Mouse (Mus musculus) kidney, embryonic 14.5 days (tissue): ENCODE measurements at regions not wholly inside any gene's neighbourhood (a gene's known extent, or its start where the extent isn't known, plus 50 kb on each side); places are given as distances from the start of the nearest gene placed in this dataset.

Experiments
- ATAC-seq: fragments of 200-750 bp; cut with Nextera tagmentation; 2 replicates; pipeline ENCODE4 v1.8.0; 2017; ENCODE audit warnings: moderate number of reproducible peaks, mild to moderate bottlenecking, moderate TSS enrichment, moderate library complexity; ENCODE audit not compliant: low FRiP score, low TSS enrichment
- H3K27ac ChIP-seq: fragments of 300-500 bp; sonication (generic); 2 replicates; pipeline ENCODE4 v1.5.1; 2014; ENCODE audit warnings: low read depth, mild to moderate bottlenecking, low read length, moderate library complexity, mixed read lengths
- H3K27me3 ChIP-seq: fragments of 300-500 bp; sonication (generic); 2 replicates; pipeline ENCODE4 v1.6.1; 2014; ENCODE audit warnings: mild to moderate bottlenecking, low read length; ENCODE audit not compliant: control insufficient read depth, insufficient read depth
- H3K36me3 ChIP-seq: fragments of 300-500 bp; sonication (generic); 2 replicates; pipeline ENCODE4 v1.6.1; 2014; ENCODE audit warnings: low read length, mixed read lengths; ENCODE audit not compliant: control insufficient read depth, insufficient read depth
- H3K4me1 ChIP-seq: fragments of 300-500 bp; sonication (generic); 2 replicates; pipeline ENCODE4 v1.6.1; 2014; ENCODE audit warnings: low read length, mixed read lengths; ENCODE audit not compliant: control insufficient read depth, insufficient read depth
- H3K4me2 ChIP-seq: fragments of 300-500 bp; sonication (generic); replicated peaks from 2 replicates; pipeline ENCODE4 v1.6.1; 2014; ENCODE audit warnings: low read depth, mild to moderate bottlenecking, low read length
- H3K4me3 ChIP-seq: fragments of 300-500 bp; sonication (generic); 2 replicates; pipeline ENCODE4 v1.5.1; 2014; ENCODE audit warnings: mild to moderate bottlenecking, low read length
- H3K9ac ChIP-seq: fragments of 300-500 bp; sonication (generic); 2 replicates; pipeline ENCODE4 v1.6.1; 2014; ENCODE audit warnings: low read depth, mild to moderate bottlenecking, low read length, moderate library complexity
- H3K9me3 ChIP-seq: fragments of 300-500 bp; sonication (generic); 2 replicates; pipeline ENCODE4 v1.6.1; 2016; ENCODE audit warnings: low read length; ENCODE audit not compliant: control insufficient read depth
- WGBS: fragments of 180-500 bp; shearing (Covaris S2); extraction: QIAGEN DNeasy Blood & Tissue Kit; methylation state at CpG from one replicate; pipeline ENCODE4 v1.1.7; 2014; 5-methylcytosine and 5-hydroxymethylcytosine counted together

- no peaks in the 10 kb centered on the region for H3K9me3 ChIP-seq
- H3K36me3 ChIP-seq, result no peaks in the 10 kb centered on the region
- H3K9ac ChIP-seq, result no peak overlapping the region
- no peaks in the 10 kb centered on the region for H3K27me3 ChIP-seq
- 71% methylated on average over 9 of the region's 9 CpGs for WGBS
- ATAC-seq, result no peak
- no peak overlapping the region for H3K4me2 ChIP-seq
- no peak overlapping the region for H3K27ac ChIP-seq
- H3K4me1 ChIP-seq, result peaks cover 3% of the 10 kb centered on the region; the same call in 1 of the 2 replicates
- H3K4me3 ChIP-seq, result no peak overlapping the region
These were observed 52.2 kb downstream of the Rhob start for GRCm38 (mm10) chr12:8447612-8448011.

GRCm38 (mm10) chr12:8447025-8447424, 52.8 kb downstream of the Rhob start:
- H3K9me3 ChIP-seq, result no peaks in the 10 kb centered on the region
- H3K27ac ChIP-seq, result no peak overlapping the region
- ATAC-seq, result peak; percentile 77

GRCm38 (mm10) chr12:8444975-8445853, 54.6 kb downstream of the Rhob start:
- H3K4me2 ChIP-seq, result no peak overlapping the region
- H3K27ac ChIP-seq, result no peak overlapping the region
- H3K9ac ChIP-seq, result no peak overlapping the region
- no peaks in the 10 kb centered on the region for H3K27me3 ChIP-seq
- H3K9me3 ChIP-seq, result no peaks in the 10 kb centered on the region
- H3K4me3 ChIP-seq, result no peak overlapping the region
- no peak for ATAC-seq
- 78% methylated on average over 13 of the region's 13 CpGs for WGBS
- no peaks in the 10 kb centered on the region for H3K36me3 ChIP-seq
- H3K4me1 ChIP-seq, result peaks cover 3% of the 10 kb centered on the region; the same call in 1 of the 2 replicates

More at GRCm38 (mm10) chr12:8447025-8447424, 52.8 kb downstream of the Rhob start:
- peaks cover 3% of the 10 kb centered on the region; the same call in 1 of the 2 replicates for H3K4me1 ChIP-seq
- WGBS, result 7% methylated on average over 7 of the region's 7 CpGs
- H3K27me3 ChIP-seq, result no peaks in the 10 kb centered on the region
- no peak overlapping the region for H3K9ac ChIP-seq
- no peak overlapping the region for H3K4me3 ChIP-seq
- H3K4me2 ChIP-seq, result no peak overlapping the region
- H3K36me3 ChIP-seq, result no peaks in the 10 kb centered on the region

GRCm38 (mm10) chr12:8443917-8444453, 55.8 kb downstream of the Rhob start:
- Histone ChIP-seq H3K36me3 (no peaks in the 10 kb centered on the region), H3K9ac (no peak overlapping the region), H3K27me3 (no peaks in the 10 kb centered on the region), H3K27ac (no peak overlapping the region), H3K4me3 (no peak overlapping the region), H3K9me3 (no peaks in the 10 kb centered on the region), H3K4me2 (no peak overlapping the region), H3K4me1 (peaks cover 3% of the 10 kb centered on the region; the same call in 1 of the 2 replicates)
- WGBS, result 65% methylated on average over 4 of the region's 4 CpGs
- no peak for ATAC-seq

GRCm38 (mm10) chr12:8443253-8443661, 56.6 kb downstream of the Rhob start:
- ATAC-seq, result 0 out of 2 replicates have a peak, but pooled peaks have one; percentile 17
- WGBS, result 71% methylated on average over 4 of the region's 4 CpGs
- no peaks in the 10 kb centered on the region for H3K27me3 ChIP-seq

GRCm38 (mm10) chr12:8441275-8441674, 58.5 kb downstream of the Rhob start:
- H3K9me3 ChIP-seq, result no peaks in the 10 kb centered on the region
- WGBS, result 91% methylated on average over 4 of the region's 4 CpGs
- no peak overlapping the region for H3K4me2 ChIP-seq
- ATAC-seq, result no peak
- no peak overlapping the region for H3K27ac ChIP-seq
- no peaks in the 10 kb centered on the region for H3K36me3 ChIP-seq
- no peaks in the 10 kb centered on the region for H3K27me3 ChIP-seq
- no peak overlapping the region for H3K9ac ChIP-seq
- no peak overlapping the region for H3K4me3 ChIP-seq
- H3K4me1 ChIP-seq, result peaks cover 9% of the 10 kb centered on the region; the same call in 1 of the 2 replicates

More at GRCm38 (mm10) chr12:8443253-8443661, 56.6 kb downstream of the Rhob start:
- Histone ChIP-seq H3K9me3 (no peaks in the 10 kb centered on the region), H3K27ac (no peak overlapping the region), H3K36me3 (no peaks in the 10 kb centered on the region), H3K9ac (no peak overlapping the region), H3K4me1 (peaks cover 3% of the 10 kb centered on the region; the same call in 1 of the 2 replicates), H3K4me3 (no peak overlapping the region), H3K4me2 (no peak overlapping the region)

- H3K4me3 ChIP-seq, result no peak overlapping the region
- no peak overlapping the region for H3K27ac ChIP-seq
- H3K4me2 ChIP-seq, result no peak overlapping the region
- H3K9ac ChIP-seq, result no peak overlapping the region
- no peaks in the 10 kb centered on the region for H3K9me3 ChIP-seq
- peaks cover 11% of the 10 kb centered on the region; the same call in 1 of the 2 replicates for H3K4me1 ChIP-seq
- WGBS, result 77% methylated on average over 3 of the region's 3 CpGs
- H3K27me3 ChIP-seq, result no peaks in the 10 kb centered on the region
- H3K36me3 ChIP-seq, result no peaks in the 10 kb centered on the region
- no peak for ATAC-seq
These were observed 59.4 kb downstream of the Rhob start for GRCm38 (mm10) chr12:8440373-8440772.

GRCm38 (mm10) chr12:8439957-8440356, 59.9 kb downstream of the Rhob start:
- H3K4me2 ChIP-seq, result no peak overlapping the region
- H3K27me3 ChIP-seq, result no peaks in the 10 kb centered on the region
- no peaks in the 10 kb centered on the region for H3K36me3 ChIP-seq
- H3K9me3 ChIP-seq, result no peaks in the 10 kb centered on the region
- ATAC-seq, result no peak
- H3K4me1 ChIP-seq, result peaks cover 11% of the 10 kb centered on the region; the same call in 1 of the 2 replicates
- no peak overlapping the region for H3K27ac ChIP-seq
- H3K9ac ChIP-seq, result no peak overlapping the region
- H3K4me3 ChIP-seq, result no peak overlapping the region
- 80% methylated on average over 3 of the region's 3 CpGs for WGBS

GRCm38 (mm10) chr12:8439486-8439885, 60.3 kb downstream of the Rhob start:
- no peak overlapping the region for H3K4me2 ChIP-seq
- H3K9me3 ChIP-seq, result no peaks in the 10 kb centered on the region
- H3K36me3 ChIP-seq, result no peaks in the 10 kb centered on the region
- H3K9ac ChIP-seq, result no peak overlapping the region
- no peaks in the 10 kb centered on the region for H3K27me3 ChIP-seq
- H3K27ac ChIP-seq, result no peak overlapping the region
- 74% methylated on average over 4 of the region's 4 CpGs for WGBS
- peaks cover 11% of the 10 kb centered on the region; the same call in 1 of the 2 replicates for H3K4me1 ChIP-seq
- no peak overlapping the region for H3K4me3 ChIP-seq
- no peak for ATAC-seq
